Mouse (Mus musculus): Measurements from ENCODE around the gene Olfm2.

The Olfm2 gene

DNA sequence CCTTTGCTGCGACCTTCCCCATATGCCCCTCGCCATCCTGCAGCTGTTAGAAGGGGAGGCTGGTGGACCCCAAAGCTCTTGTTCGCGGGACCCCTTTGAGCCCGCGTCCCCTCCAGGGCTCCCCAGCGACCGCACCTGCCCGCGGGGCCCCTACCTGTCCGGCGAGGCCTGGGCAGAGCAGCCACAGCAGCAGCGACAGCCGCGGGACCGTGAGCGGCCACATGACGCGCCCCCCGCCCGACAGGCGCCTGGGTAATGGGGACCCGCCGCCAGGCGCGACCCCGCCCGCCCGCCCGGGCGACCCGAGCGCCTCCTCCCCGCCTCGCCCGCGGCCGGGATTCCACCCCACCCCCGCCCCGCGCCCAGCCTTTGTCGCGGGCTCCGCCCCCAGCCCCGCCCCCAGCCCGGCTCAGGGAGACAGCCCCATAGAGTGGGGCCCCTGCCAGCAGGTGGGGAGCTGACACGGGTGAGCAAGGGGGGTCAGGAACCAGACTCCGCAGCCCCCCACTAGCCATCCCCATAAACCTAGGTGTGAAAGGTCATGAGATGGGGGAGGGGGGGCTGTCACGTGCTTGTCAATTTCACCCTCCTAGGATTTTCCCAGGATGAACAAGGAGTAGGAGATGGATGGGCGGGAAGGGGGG lies at the start of gene Olfm2:
Gene Olfm2 (minus strand): TSS at position 333 of the 644 bp plus-strand sequence.
- no peak for DNase-seq

DNA sequence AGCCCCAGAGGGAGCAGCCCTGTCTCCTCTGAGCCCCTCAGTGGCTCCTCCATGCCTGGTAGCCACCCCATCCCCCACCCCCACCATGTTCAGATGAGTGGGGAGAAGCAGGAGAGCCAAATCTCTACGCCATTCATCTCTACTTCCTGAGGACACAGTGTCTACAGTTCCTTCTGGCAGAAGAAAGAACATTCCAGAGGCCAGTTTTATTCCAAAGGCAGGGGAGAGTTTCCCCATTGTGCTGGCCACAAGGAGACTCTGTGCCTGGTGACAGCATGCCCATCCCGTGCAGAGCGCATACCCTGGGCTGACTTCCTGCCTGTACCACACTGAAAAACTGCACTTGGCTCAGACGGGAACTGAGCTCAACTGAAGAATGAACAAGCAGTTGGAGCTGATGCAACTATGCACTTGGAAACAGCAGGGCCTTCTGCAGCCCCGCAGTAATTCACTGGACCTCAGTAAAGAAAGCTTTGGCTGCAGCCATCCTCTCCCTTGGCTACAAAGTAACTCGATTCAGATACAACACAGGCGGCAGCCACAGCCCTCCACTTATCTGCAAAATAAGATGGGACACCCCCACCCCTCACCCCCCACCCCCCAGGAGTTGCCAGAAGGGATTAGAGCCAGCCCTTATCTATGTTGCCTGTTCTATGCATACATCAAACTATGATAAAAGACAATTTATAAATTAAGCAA lies 48.1 kb upstream of the Olfm2 start:
- DNase-seq = peak; percentile 18

DNA sequence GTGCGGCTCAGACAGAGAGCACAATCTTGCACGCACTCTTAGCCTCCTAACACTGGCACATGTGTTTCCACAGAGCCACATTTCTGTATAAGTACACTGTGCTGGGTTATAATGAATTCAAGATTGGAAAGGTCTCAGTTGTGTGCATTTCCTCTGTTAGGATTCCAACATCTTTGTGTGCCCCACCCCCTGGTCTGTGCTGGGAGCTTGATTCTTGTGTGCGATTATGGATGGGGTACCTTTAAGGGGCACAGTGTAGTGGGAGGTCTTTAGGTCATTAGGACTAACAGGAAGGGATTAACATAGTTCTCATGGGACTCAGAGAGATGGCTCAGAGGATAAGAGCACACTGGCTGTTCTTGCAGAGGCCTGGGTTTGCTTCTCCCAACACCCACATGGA lies 44.2 kb upstream of the Olfm2 start:
- DNase-seq = no peak

DNA sequence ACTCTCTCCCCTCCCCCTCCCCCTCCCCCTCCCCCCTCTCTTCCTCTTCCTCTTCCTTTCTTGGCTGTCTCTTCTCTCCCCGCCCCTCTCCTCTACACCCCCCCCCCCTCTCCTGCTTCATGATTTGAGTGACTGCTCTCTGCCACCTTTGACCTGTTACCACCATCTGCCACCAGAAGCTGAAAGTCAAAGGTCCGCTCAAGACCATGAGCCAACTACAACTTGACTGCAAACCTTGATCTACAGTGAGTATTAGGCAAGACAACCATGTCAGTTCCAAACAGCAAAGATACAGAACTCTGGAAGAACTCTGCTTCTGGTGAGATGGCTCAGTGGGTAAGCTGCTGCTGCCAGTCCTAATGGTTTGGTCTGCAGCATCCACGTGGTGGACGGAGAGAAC lies 43.5 kb upstream of the Olfm2 start:
- no peak for DNase-seq

DNA sequence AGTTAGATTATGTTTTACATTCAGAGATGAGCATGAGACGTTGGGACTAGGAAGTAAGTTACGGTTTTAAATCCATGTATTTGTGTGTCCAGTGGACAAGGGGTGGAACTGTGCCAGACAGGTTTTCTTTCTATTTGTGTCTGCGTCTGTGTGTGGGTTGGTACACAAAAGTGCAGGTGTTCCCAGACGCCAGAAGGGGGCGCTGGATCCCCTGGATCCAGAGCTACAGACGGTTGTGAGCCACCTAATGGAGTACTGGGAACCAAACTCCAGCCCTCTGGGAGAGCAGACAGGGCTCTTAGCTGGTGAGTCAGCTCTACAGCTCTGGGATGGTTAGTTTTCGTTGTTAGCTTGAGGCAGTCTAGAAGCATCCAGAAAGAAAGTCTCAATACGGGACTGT lies 41.8 kb upstream of the Olfm2 start:
- DNase-seq = no peak

DNA sequence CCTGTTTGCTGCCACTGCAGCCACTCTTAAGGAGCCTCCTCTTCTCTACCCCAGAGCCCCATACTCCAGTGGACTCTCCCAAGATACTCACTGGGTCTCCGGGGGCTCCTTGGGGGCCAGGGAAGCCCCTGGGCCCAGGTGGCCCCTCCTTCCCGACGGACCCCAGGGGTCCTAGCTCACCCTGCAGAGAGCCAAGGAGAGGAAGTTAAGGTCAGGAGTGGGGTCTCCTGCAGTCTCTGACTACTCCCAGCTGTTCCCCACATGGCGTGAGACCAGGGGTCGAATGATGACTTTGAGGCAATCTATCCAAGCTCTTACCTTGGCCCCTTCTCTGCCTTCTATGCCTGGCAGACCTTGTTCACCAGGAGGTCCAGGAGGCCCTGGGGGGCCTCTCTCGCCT lies 38.9 kb upstream of the Olfm2 start:
- DNase-seq = no peak

DNA sequence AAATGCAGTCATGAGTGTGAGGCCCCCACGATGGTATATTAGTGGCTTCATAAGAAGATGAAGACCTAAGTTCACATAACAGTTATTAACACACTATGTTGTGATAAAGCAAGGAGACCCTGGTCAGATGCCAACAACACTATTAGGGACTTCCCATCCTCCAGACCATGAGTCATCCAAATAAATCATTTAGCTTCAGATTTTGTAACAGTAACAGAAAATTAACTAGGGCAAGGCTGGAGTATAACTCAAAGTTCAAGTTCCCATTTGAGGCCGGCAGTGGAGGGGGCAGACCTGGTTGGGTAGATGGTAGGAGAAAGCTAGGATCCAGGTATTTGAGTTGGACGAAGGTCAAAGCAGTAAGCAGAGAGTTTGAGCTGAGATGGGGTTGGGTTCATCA lies 35.1 kb upstream of the Olfm2 start:
- DNase-seq = no peak

DNA sequence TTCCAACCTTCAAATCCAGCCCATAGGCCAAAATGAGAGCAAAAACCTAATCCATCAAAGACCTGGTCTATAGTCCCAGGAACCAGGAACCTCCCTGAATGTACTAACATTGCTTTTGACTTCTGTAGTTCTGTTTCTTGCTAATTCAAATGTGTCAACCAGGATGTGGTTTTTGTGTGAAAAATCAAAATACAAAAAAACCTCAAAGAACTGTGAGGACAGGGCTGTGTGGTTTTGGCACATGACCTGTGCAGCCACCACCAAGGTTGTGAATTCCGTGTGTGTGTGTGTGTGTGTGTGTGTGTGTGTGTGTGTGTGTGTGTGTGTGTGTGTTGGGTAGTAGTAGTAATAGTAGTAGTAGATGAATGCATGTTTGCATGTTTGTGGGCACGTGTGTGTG lies 19.1 kb upstream of the Olfm2 start:
- DNase-seq = no peak

DNA sequence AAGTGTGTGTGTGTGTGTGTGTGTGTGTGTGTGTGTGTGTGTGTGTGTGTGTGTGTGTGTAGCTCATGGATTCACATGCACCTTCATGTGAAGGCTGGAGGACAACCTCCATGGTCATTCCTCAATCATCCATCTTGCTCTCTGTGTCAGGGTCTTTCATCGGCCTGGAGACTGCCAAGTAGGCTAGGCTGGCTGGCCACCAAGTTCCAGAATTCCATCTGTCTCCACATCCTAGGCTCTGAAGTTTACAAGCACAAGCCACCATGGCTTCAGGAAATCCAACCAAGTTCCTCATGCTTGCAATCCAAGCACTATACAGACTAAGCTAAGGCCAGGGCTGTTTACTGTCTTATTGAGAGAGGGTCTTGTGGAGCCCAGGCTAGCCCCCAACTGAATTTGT lies 16.9 kb upstream of the Olfm2 start:
- no peak for DNase-seq

DNA sequence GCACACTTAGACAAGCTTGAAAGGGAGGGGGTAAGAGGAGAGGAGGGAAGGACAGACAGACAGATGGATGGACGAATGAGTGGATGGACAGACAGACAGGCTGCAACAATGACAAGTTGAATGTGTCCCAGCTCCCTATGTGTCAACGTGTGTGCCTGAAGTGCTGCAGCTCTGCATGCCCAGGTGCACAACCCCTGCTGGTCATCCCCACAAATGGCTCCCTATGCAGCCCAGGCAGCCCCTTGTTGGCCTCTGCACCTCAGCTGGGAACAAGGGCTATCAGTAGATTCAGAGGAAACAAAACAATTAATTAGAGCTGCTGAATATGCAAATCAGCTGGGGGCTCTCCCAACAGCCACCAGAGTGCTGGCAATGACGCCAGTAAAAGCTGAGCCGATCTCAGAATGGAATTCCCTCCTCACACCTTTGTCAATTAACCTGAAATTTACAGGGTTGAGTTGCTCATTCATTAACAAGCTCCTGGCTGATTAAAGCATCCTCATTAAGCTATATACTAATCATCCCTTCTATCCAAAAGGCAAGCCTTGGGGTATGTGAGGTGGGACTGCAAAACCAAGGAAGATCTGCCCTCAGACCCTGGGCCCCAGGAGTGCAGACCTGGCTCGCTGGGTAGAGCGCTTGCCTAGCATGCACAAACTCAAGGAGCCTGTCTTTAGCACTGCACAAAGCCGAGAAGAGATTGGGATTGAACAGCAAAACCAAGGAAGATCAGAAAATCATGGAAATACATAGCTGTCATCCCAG lies 16.2 kb upstream of the Olfm2 start:
- no peak for DNase-seq

DNA sequence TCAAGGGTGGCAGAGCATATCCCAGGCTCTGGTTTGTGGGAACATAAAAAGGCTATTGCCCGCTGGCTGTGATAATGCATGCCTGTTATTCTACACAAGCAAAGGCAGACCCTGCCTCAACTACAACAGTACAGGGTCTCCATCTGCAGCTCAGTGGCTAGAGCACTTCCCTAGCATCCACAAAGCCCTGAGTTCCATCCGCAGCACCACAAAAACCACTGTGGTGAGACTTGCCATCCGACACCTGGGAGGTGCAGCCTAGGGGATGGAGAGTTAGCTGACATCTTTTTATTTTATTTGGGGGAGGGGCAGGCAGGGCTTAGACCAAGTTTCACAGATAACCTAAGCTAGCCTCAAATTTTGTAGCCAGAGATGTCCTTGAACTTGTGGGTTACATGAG lies 15.2 kb upstream of the Olfm2 start:
- no peak for DNase-seq

DNA sequence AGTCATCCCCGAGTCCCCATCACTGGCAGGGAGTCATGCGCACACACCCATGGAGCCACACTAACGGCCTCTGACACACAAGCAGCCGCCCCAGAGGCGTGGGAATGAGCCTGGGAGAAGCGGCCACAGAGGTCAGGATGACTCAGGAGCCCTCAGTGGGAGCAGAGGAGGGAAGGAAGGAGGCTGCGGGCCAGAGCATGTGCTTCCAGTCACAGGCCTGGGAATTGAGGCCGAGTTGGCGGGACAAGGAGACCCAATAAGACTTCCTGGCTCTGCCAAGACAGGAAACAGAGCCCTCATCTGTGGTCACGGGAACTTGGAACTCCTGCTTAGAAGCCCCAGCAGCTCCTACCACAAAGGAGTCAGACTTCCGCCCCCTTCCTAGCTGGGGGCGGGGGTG lies 14.7 kb upstream of the Olfm2 start:
- no peak for DNase-seq

DNA sequence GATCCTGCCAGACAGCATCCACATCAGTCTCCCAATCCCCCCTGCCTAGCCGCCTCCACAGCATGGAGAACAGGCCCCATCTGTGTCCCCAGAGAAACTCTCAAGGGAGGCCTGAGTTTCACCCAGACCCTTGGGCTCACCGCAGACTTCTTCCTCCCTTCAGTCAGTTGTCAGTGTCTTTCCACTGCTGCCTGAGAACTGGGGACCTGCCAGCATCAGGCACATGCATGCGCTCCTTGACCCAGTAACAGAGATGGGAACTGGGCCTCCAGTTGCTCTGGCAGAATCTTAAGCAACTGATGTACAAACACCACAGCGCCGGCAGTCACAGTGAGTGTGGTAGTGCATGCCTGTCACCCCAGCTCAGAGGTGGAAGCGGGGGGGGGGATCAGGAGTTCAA lies 12.7 kb upstream of the Olfm2 start:
- no peak for DNase-seq

DNA sequence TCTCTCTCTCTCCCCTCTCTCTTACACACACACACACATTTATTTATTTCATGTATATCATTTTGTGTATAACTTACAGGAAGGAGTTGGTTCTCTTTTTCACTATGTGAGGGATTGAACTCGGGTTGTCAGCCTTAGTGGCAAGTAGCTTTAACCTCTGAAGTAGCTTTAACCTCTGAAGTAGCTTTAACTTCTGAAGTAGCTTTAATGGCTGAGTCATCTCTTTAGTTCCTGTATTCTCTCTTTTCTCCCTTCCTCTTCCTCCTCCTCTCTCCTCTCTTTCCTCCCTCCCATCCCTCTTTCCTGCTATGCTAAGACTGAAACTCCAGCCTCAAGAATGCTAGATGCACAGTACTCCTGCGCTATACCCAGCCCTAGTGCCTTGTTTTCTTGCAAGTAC lies 12.1 kb upstream of the Olfm2 start:
- no peak for DNase-seq

DNA sequence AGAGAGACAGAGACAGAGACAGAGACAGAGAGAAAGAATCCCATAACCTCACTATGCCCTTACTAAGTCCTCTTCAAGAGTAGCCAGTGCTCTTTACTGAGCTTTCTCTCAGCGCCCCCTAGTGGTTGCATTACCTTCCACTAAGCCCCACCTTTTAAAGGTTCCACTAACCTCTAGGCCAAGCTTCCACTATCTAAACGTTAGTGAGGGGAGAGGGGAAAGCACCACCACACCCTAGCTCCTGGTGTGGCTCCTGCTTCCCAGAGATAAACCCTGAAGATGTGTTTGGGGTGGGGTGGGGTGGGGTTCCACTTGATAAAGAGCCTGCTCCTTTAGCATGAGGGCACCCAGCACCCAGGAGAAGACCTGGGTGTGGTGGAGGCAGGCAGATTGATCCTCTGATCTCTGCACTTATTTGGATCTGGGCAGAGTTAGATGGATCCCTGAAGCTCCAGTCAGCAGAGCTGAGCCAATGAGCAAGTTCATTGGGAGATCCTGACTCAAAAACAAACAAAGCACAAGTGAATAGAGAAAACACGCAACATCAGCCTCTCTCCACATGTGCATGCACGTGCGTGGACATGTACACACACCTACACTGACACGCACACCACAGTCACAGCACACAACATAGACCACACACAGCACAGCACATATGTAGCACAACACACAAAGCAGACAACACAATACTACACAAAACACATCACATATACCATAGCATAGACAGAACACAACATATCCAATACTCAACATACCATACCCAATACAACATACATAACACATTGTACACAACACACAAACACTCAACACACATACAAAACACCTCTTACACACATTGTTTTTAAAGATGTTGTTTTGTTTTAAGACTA lies 11.2 kb upstream of the Olfm2 start:
- peak; percentile 23 for DNase-seq

DNA sequence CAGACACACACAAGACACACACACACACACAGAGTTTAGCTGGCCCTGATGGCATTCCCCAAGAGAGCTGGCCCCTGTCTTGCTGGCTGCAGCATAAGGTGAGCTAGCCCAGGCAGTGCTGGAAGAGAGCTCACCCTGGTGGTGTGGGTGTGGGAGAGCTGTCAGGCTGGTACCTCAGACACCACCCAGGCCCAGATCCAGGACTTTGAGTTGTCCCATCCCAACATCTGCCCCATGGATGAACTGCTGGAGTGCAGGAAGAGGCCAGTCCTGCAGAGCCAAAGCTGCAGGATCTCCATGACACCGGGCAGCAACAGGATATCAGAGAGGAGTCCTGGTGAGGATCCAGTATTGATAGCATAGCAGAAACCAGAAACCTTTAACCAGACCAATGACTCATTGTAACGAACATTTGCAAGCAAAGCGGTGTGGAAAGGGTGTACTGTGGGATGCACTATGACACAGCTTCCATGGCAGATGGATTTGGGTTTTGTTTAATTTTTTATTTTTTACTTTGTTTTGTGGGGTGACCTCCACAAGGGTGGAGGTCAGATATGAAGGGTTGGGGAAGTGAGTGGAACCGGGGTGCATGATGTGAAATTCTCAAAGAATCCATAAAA lies 10.0 kb upstream of the Olfm2 start:
- no peak for DNase-seq

DNA sequence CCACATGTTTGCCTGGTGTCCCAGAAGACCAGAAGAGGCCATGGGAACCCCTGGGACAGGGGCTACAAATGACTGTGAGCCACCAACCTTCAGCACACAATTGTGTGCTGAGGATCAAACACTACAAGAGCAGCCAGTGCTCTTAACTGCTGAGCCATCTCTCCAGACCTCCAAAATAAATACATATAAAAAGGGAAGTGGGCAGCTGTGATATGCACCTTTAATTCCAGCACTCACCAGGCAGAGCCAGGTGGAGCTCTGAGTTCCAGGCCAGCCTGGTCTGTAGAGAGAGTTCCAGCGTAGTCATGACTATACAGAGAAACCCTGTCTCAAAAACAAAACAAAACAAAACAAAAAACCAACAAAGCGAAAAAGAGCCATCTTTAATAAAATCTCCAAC lies 8.2 kb upstream of the Olfm2 start:
- DNase-seq = no peak

DNA sequence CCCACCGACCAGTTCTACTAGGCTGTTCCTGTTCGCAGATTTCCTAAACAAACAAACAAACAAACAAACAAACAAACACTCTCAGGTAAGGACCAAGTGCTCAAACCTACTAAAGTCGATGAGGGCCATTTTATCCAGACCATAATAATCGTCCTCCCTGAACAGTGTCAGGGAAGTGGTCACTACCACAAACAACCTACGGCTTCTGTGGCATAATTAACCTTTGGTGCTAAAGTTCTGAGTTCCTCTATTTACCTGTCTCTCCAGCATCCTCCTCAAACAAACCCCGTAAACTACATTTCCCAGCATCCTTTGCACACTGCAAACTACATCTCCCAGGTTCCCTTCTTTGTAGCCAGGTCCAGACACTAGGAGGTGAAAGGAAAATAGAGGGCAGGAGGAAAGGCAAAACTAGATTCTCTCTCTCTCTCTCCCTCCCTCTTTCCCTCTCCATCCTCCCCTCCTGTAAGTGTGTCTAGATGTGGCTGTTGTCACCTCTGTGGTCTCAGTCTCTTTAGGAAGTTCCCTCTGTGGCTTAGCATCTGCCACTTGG lies 5.4 kb upstream of the Olfm2 start:
- no peak for DNase-seq

DNA sequence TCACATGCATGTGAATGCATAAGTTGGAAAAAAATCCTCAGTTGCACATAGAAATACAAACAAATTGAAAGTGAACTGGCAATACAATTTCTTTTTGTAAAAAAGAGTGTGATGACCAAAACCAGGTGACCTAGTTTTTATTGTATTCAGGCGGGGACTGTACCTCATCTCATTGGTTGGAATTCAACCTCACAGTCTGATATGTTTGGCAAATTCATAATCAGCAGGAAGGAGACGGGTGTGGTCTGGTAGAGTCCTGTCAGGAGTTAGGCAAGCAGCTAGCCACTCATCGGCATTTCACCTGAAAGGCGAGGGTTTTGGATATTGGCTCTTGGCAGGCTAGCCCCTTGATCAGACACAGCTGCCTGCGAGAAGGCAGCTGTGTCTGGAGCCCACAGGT lies 3.1 kb upstream of the Olfm2 start:
- no peak for DNase-seq

DNA sequence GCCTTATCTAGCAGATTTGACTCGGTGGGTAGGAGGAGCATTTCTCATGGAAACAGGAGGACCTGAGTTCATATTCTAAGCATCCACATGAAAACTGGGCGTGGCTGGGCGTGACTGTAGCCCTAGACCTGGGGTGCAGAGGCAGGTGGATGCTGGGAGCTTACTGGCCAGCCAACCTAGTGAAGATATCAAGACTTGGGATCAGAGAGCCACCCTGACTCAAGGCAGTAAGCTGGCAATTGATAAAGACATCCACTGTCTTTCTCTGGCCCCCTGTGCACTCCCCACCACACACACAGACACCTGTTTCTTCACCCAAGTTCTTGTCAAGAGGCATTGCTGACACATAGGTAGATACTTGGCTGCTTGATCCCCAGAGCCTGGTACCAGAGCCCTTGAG lies 2.4 kb upstream of the Olfm2 start:
- DNase-seq = no peak

DNA sequence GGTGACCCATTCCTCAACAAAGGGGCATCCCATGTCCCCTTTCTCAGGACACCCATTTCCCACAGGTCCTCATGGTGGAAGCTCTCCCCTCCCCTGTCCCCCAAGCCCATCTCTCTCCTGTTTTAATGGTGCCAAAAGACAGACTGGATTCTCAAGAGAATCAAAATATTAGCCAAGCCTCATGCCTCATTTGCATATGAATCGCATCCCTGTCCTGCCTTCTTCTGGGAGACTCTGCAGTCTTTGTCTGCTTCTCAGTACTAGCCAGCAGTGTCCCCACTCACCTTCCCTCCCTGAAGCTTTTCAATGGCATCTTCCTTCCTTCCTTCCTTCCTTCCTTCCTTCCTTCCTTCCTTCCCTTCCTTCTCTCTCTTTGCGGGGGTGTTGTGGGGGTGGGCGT lies 1.5 kb upstream of the Olfm2 start:
- no peak for DNase-seq

DNA sequence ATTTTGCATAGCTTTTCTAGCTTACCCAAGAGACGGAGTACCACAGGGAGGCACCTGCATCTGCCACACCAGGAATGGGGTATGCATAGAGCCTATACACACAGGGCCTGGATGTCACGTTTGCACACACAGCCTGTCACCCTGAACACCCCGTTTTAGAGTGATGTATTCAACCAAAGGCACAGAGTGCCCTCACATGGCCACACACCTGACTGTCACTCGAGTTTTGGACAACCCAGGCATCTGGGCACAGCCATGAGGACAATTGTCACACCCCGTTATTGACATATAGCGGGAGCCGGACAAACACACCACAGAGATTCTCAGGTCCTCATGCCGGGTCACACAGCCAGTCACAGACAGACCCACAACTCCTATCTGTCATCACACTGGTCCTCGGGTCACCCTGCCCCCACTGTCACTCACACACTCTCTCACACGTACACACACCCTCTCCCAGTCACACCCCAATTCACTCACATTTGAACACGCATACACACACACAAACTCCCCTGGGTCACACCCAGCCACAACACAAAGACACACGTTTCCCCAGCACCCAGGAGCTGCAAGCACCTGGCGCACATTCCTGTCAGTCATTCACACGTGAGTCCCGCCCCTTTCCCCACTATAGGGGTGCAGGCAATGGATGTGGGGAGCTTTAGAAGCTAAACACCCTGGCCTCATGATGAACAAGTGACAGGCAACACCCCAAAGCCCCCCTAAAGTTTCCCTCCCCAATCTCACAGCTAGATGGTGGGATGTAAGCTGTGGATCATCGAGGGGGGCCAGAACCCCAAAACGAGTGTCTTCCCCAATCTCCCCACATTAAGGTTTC lies 801 bp downstream of the Olfm2 start:
- DNase-seq = no peak

Measured in cerebellum, adult 11 months (tissue).